Mouse (Mus musculus) forebrain, embryonic 11.5 days (tissue): ENCODE data around the gene Olfr773. TPM values are rescaled to one million over a fixed set of nuclear protein-coding genes. Genes with fewer than 3 reads are reported as not detected.
"Not testable (repeated sequence)": the region's sequence is repeated elsewhere in the genome, so short reads cannot be mapped to it uniquely, and the experiment has no call there.

Experiments
- ATAC-seq: fragments of 200-750 bp; cut with Nextera tagmentation; replicated peaks from 2 replicates; pipeline ENCODE4 v1.8.0; 2017; ENCODE audit warnings: moderate TSS enrichment; ENCODE audit not compliant: low FRiP score
- DNase-seq: peaks from one replicate; pipeline ENCODE4 v3.0.0-alpha.2; 2017; ENCODE audit warnings: low spot score
- H3K27ac ChIP-seq: fragments of 300-500 bp; sonication (generic); 2 replicates; pipeline ENCODE4 v1.5.1; 2014; ENCODE audit warnings: low read depth, low read length
- H3K27me3 ChIP-seq: fragments of 300-500 bp; sonication (generic); 2 replicates; pipeline ENCODE4 v1.6.1; 2014; ENCODE audit warnings: mild to moderate bottlenecking, low read length, mixed read lengths; ENCODE audit not compliant: control insufficient read depth, insufficient read depth
- H3K36me3 ChIP-seq: fragments of 300-500 bp; sonication (generic); 2 replicates; pipeline ENCODE4 v1.6.1; 2014; ENCODE audit warnings: mild to moderate bottlenecking, low read length, moderate library complexity, mixed read lengths; ENCODE audit not compliant: control insufficient read depth, insufficient read depth
- H3K4me1 ChIP-seq: fragments of 300-500 bp; sonication (generic); replicated peaks from 2 replicates; pipeline ENCODE4 v1.6.1; 2014; ENCODE audit warnings: low read length, mixed read lengths; ENCODE audit not compliant: control insufficient read depth, insufficient read depth
- H3K4me2 ChIP-seq: fragments of 300-500 bp; sonication (generic); 2 replicates; pipeline ENCODE4 v1.6.1; 2014; ENCODE audit warnings: low read depth, mild to moderate bottlenecking, low read length, moderate library complexity, mixed read lengths; ENCODE audit not compliant: severe bottlenecking
- H3K4me3 ChIP-seq: fragments of 300-500 bp; sonication (generic); 2 replicates; pipeline ENCODE4 v1.5.1; 2014; ENCODE audit warnings: low read depth, low read length
- H3K9ac ChIP-seq: fragments of 300-500 bp; sonication (generic); 2 replicates; pipeline ENCODE4 v1.6.1; 2014; ENCODE audit warnings: low read length
- H3K9me3 ChIP-seq: fragments of 300-500 bp; sonication (generic); 2 replicates; pipeline ENCODE4 v1.6.1; 2016; ENCODE audit warnings: low read length, mixed read lengths; ENCODE audit not compliant: control insufficient read depth
- WGBS: fragments of 180-500 bp; shearing (Covaris S2); extraction: QIAGEN DNeasy Blood & Tissue Kit; methylation state at CpG from one replicate; pipeline ENCODE4 v1.1.7; 2014; 5-methylcytosine and 5-hydroxymethylcytosine counted together
- polyA plus RNA-seq: library from polyadenylated mRNA; unstranded; fragments of >200 nt; fragmentation: Nextera tagmentation; extraction: Ambion mirVana; gene quantifications from 2 replicates; pipeline ENCODE4 v1.2.1, GENCODE M21; 2014

The Olfr773 gene
- not detected in 2 replicates for polyA plus RNA-seq

DNA sequence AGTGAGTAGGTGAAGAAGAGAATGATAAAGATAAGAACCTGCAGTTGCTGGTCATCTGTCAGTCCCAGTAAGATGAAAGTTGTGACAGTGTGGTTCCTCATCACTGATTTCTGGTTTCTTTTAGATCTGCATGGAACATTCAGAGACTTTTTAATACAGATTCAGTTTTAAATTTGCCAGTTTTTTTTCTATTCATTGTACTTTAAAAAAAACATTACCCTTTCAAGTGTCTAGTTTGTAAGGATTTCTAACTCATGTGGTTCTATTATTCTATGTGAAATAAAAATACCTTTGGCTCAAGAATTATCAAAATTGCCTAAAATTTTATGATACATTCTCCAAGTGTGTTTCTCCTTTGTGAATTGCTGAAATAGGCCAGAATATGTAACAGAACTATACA lies at the start of gene Olfr773:
Gene Olfr773, minus strand, starts transcription at position 101 of the 400 bp plus-strand sequence.
- not testable (repeated sequence) for ATAC-seq, H3K27me3 ChIP-seq, H3K36me3 ChIP-seq, H3K4me2 ChIP-seq, H3K9ac ChIP-seq, H3K27ac ChIP-seq, H3K9me3 ChIP-seq, H3K4me3 ChIP-seq, DNase-seq, H3K4me1 ChIP-seq

DNA sequence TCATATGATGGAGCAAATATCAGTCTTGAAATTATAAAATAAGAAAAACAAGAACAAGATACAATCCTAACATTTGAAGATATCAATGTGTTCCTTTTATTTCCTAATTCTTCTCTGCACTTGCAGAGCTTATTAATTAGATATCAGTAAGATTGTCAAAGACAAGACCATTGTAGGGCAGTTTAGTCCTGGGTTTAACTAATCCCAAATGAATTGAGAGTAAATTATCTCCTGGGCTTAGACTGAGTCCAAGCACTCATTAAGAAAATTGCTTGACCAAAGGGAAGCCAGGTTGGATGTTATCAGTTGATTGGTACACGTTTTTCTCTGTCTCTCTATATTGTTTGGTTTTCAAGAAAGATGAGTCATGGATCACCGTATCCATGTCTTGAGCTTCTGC lies 48.7 kb upstream of the Olfr773 start, which contains the start of gene Olfr774:
Gene Olfr774, plus strand, starts transcription at position 301 of the 400 bp plus-strand sequence.
- ATAC-seq = no peak
- no peaks in the 10 kb centered on the region for H3K4me1 ChIP-seq
- 72% methylated on average over 2 of the region's 2 CpGs for WGBS
- H3K9ac ChIP-seq = no peak within 1 kb of the TSS
- H3K27ac ChIP-seq = no peak within 1 kb of the TSS
- no peak for DNase-seq
- no peak within 1 kb of the TSS for H3K4me3 ChIP-seq
- no peak within 1 kb of the TSS for H3K4me2 ChIP-seq
- no peaks in the 10 kb centered on the region for H3K36me3 ChIP-seq
- no peaks in the 10 kb centered on the region for H3K9me3 ChIP-seq
- H3K27me3 ChIP-seq = no peaks in the 10 kb centered on the region

DNA sequence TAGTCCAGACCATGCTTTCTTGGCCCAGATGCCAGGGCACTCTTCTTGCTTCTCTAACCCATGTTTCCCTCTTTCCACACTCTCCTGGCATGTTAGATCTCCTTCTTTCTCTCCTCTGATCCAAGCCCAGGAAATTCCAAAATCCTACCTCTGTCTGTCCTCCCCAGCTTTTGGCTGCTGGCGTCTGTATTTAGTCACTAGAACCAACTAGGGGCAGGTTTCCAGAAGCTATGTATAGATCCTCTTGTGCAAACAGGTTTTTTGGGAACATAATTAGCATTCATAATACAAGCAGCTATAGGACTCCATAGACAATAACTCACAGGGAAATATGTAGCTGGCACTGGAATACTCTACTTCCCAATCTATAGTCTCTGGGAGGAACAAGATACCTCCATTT lies 43.5 kb upstream of the Olfr773 start:
- DNase-seq (no peak), ATAC-seq (no peak)
- H3K4me3 ChIP-seq = no peak overlapping the region
- H3K27ac ChIP-seq = no peak overlapping the region
- 87% methylated on average over 1 of the region's 1 CpGs for WGBS
- no peak overlapping the region for H3K9ac ChIP-seq
- no peaks in the 10 kb centered on the region for H3K9me3 ChIP-seq
- H3K4me1 ChIP-seq = no peaks in the 10 kb centered on the region
- H3K36me3 ChIP-seq = no peaks in the 10 kb centered on the region
- H3K27me3 ChIP-seq = no peaks in the 10 kb centered on the region
- no peak overlapping the region for H3K4me2 ChIP-seq

DNA sequence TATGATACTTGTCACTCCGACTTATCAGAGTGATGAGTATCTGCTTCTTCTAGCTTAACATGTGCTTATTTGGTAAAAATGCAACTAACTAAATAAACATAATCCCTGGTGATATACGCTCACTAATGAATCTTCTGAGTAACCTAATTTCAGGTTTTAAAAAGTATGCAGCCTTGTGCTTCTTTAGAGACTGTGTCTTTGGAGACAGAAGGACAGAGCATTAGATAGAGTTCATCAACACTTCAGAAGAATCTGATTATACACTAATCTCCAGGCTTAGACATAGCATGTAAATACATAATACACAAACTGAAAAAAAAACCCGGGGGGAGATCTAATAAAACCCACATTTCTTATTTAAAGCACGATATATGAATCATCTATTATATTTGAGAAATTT lies 9.4 kb downstream of the Olfr773 start, which contains the start of gene Olfr772:
Gene Olfr772, minus strand, starts transcription at position 101 of the 400 bp plus-strand sequence.
- H3K9ac ChIP-seq, ATAC-seq, H3K4me2 ChIP-seq, H3K4me3 ChIP-seq, H3K36me3 ChIP-seq, H3K27me3 ChIP-seq, H3K27ac ChIP-seq, H3K4me1 ChIP-seq, H3K9me3 ChIP-seq, DNase-seq: not testable (repeated sequence)
- WGBS = 83% methylated on average over 3 of the region's 4 CpGs

DNA sequence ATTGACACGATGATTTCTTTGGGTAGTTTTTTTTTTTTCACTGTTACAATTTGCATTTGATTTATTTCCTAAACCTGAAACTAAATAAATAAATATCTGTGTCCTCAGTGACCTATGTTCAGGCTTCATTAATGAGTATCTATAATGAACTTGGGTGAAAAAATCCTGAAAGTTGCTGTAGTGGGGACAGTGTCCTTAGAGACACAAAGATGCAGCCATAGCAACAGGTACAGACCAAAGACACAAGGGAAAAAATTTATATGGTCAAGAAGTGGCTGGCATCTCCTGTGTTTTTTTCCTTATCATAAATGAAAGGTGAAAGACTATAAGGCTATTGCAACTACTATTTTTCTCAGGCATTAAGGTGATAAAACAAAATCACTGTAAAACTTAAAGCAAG lies 22.6 kb downstream of the Olfr773 start, which contains the start of gene Olfr771:
Gene Olfr771, minus strand, starts transcription at position 101 of the 400 bp plus-strand sequence.
- Histone ChIP-seq H3K27me3 (no peaks in the 10 kb centered on the region), H3K9me3 (no peaks in the 10 kb centered on the region), H3K4me2 (no peak within 1 kb of the TSS), H3K27ac (no peak within 1 kb of the TSS), H3K36me3 (no peaks in the 10 kb centered on the region), H3K9ac (no peak within 1 kb of the TSS), H3K4me1 (no peaks in the 10 kb centered on the region), H3K4me3 (no peak within 1 kb of the TSS)
- 85% methylated on average over 1 of the region's 1 CpGs for WGBS
- no peak for ATAC-seq
- DNase-seq = no peak

DNA sequence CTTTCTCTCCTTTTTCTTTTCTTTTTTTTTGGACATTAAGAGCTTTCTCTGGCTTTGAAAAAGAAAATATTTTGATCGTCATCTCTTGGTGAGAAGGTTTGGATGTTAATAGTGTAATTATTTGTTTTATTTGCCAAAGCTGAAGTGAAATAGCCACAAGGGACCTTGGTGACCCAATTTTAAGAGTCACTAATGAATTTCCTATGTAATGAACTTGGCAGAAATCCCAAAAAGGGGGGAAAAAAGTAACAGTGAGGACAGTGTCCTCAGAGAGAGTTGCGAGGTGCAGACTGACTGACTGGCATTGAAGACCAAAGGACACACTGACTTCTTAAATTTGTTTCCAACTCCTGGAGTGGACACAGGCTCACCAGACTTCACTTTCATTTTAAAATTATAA lies 48.3 kb downstream of the Olfr773 start, which contains the start of gene Olfr770:
Gene Olfr770, minus strand, starts transcription at position 101 of the 400 bp plus-strand sequence.
- Histone ChIP-seq H3K36me3 (no peaks in the 10 kb centered on the region), H3K4me1 (no peaks in the 10 kb centered on the region), H3K9ac (no peak within 1 kb of the TSS), H3K4me2 (no peak within 1 kb of the TSS), H3K27me3 (no peaks in the 10 kb centered on the region), H3K4me3 (no peak within 1 kb of the TSS), H3K9me3 (no peaks in the 10 kb centered on the region), H3K27ac (no peak within 1 kb of the TSS)
- WGBS = 87% methylated on average over 2 of the region's 2 CpGs
- DNase-seq (no peak), ATAC-seq (no peak)

Other genes with a start within 250 kb of the Olfr773 start
- not detected in 2 replicates for gene Mettl7b, start 226.4 kb downstream of the Olfr773 start, polyA plus RNA-seq
- not detected in 2 replicates for gene Olfr9, start 198.0 kb downstream of the Olfr773 start, polyA plus RNA-seq
- not detected in 2 replicates for gene Olfr763, start 176.6 kb downstream of the Olfr773 start, polyA plus RNA-seq
- gene Olfr764-ps1, start 147.5 kb downstream of the Olfr773 start, polyA plus RNA-seq = not detected in 2 replicates
- gene Olfr765, start 137.4 kb downstream of the Olfr773 start, polyA plus RNA-seq = not detected in 2 replicates
- not detected in 2 replicates for gene Olfr766-ps1, start 118.4 kb downstream of the Olfr773 start, polyA plus RNA-seq
- gene Olfr767, start 104.5 kb downstream of the Olfr773 start, polyA plus RNA-seq = not detected in 2 replicates
- gene Olfr768, start 88.0 kb downstream of the Olfr773 start, polyA plus RNA-seq = not detected in 2 replicates
- not detected in 2 replicates for gene Olfr769, start 69.6 kb downstream of the Olfr773 start, polyA plus RNA-seq
- not detected in 2 replicates for gene Olfr770, start 48.4 kb downstream of the Olfr773 start, polyA plus RNA-seq
- gene Olfr771, start 22.7 kb downstream of the Olfr773 start, polyA plus RNA-seq = not detected in 2 replicates
- gene Olfr772, start 9.5 kb downstream of the Olfr773 start, polyA plus RNA-seq = not detected in 2 replicates
- not detected in 2 replicates for gene Olfr774, start 48.8 kb upstream of the Olfr773 start, polyA plus RNA-seq
- gene Olfr775, start 61.0 kb upstream of the Olfr773 start, polyA plus RNA-seq = not detected in 2 replicates
- gene Olfr776, start 71.7 kb upstream of the Olfr773 start, polyA plus RNA-seq = not detected in 2 replicates
- not detected in 2 replicates for gene Olfr777, start 84.1 kb upstream of the Olfr773 start, polyA plus RNA-seq
- gene Olfr780, start 130.7 kb upstream of the Olfr773 start, polyA plus RNA-seq = not detected in 2 replicates
- not detected in 2 replicates for gene Olfr781, start 141.4 kb upstream of the Olfr773 start, polyA plus RNA-seq
- gene Olfr782, start 161.4 kb upstream of the Olfr773 start, polyA plus RNA-seq = not detected in 2 replicates
- gene Olfr784, start 196.7 kb upstream of the Olfr773 start, polyA plus RNA-seq = 0.08 TPM in 1 of 2 replicates, not detected in the other
- gene Olfr785, start 218.0 kb upstream of the Olfr773 start, polyA plus RNA-seq = not detected in 2 replicates
- gene Olfr786, start 239.9 kb upstream of the Olfr773 start, polyA plus RNA-seq = not detected in 2 replicates